Mouse (Mus musculus): ENCODE measurements around the gene Tceal6. TPM values are rescaled to one million over a fixed set of nuclear protein-coding genes. Genes with fewer than 3 reads are reported as not detected.
"Not testable (repeated sequence)": the region's sequence is repeated elsewhere in the genome, so short reads cannot be mapped to it uniquely, and the experiment has no call there.

The Tceal6 gene
- polyA plus RNA-seq (2016; fragmentation: Nextera tagmentation; extraction: Ambion mirVana) = 9.5 and 13.4 TPM in 2 replicates

DNA sequence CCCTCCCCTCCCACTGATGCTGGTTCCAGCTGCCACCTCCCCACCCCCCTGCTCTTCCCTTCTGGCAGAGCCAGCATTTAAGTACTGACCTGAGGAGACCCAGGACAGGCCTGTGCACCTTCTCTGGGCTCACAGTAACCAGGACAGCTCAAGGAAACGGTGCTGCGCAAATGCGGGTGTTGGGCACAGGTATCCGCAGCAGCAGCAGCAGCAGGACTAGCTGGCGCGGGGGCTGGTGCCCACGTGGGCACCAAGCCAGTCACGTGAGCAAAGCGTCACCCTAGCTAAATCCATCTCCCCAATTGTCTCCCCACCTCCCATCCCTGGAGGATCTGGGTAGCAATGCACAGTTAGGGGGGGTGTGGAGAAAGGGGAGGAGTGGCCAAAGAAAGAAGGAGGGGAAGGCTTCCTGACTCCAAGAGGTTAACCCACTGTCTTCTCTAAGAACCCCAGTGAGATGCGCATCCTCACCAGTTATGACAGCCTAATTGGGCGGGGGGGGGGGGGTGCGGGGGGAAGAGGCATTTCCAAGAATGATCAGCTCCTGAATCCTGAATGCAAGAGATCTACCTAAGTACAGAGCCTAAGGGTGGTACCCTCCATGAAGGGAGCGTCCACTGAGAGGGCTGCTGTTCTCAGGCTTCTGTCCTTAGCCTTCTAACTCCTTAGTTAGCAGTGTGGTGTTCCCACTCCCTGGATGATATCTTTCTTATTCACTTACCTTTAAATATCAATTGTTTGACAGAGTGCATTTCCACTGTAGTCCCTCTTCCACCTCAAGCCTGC is at the start of gene Tceal6:
Tceal6 (minus strand) TSS at position 252 of the 786 bp plus-strand sequence.
- no peak within 1 kb of the TSS for H3K27ac ChIP-seq
- 15% methylated on average over 10 of the region's 13 CpGs for WGBS

DNA sequence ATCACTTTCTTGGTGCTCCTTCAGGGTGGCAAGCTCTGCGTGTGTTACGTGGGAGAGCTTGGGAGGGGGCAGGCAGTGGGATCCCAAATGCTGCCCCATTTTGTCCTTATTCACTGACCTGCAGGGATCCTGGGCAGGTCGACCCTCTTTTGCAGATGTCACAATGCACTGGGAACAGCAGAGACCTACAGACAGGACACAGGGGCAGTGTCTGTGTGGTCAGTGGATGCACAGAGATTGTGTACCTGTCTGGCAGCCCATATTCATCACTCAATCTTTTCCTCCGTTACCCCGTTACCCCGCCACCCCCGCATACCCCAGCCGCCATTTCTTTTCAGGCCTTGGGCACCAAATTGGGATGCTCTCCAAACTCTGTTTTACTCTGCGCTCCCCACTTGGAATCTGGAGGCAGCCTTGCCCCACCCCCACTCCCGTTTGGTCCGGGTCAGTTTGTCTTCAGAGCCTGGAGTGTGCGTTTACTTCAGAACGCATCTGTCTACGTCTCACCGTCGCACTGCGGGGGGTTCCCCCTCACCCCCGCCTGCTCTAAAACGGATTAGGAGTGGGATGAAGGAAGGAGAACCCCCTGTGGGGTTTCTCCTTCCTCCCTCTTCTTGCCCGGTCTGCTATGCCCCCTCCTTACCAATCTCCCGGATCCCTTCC is 583 bp downstream of the Tceal6 start:
- H3K36me3 ChIP-seq; H3K9me3 ChIP-seq (replicated peaks); H3K27ac ChIP-seq; H3K4me1 ChIP-seq; H3K27me3 ChIP-seq: not testable (repeated sequence)
- Histone ChIP-seq H3K9ac (peak overlapping the region; percentile 53), H3K4me3 (peak overlapping the region; percentile 41), H3K4me2 (replicated peaks) (peak overlapping the region; percentile 60)
- 13% methylated on average over 17 of the region's 21 CpGs for WGBS
- ATAC-seq (ENCODE audit: low FRiP score) = peak; percentile 81

More for the DNA sequence above, at the start of gene Tceal6:
- H3K9me3 ChIP-seq (replicated peaks) = no peaks in the 10 kb centered on the region
- H3K4me1 ChIP-seq = no peaks in the 10 kb centered on the region
- H3K27me3 ChIP-seq = 0 out of 2 replicates have a peak, but pooled peaks cover 4% of the 10 kb centered on the region
- ATAC-seq (ENCODE audit: low FRiP score) = peak; percentile 91
- H3K9ac ChIP-seq = peak within 1 kb of the TSS; percentile 53
- H3K4me3 ChIP-seq = peak within 1 kb of the TSS; percentile 41
- H3K4me2 ChIP-seq (replicated peaks) = peak within 1 kb of the TSS; percentile 60
- H3K36me3 ChIP-seq = no peaks in the 10 kb centered on the region

DNA sequence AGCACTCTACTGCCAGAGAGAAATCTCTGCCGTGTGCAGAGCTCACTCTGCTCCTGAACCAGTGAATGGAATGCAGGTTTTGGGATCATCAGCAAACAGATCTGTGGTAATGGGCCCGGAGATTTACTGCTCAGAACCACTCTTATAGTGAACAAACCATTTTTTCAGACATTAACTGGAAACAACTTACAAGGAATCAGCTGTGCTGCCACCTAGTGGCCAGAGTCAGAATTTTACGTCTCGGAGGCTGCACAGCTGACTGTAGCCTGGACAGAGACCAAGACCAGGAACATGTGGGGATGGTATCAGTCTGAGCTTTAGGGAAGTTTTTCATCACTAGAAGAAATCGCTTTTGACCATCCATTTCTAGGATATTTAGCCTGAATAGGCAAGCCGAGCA is 20.6 kb downstream of the Tceal6 start:
- H3K36me3 ChIP-seq; ATAC-seq (ENCODE audit: low FRiP score); H3K4me1 ChIP-seq; H3K27me3 ChIP-seq; H3K9ac ChIP-seq; H3K4me2 ChIP-seq (replicated peaks); H3K4me3 ChIP-seq; H3K9me3 ChIP-seq (replicated peaks); H3K27ac ChIP-seq: not testable (repeated sequence)
- no CpG with 5 or more reads among the region's 6 CpGs for WGBS

DNA sequence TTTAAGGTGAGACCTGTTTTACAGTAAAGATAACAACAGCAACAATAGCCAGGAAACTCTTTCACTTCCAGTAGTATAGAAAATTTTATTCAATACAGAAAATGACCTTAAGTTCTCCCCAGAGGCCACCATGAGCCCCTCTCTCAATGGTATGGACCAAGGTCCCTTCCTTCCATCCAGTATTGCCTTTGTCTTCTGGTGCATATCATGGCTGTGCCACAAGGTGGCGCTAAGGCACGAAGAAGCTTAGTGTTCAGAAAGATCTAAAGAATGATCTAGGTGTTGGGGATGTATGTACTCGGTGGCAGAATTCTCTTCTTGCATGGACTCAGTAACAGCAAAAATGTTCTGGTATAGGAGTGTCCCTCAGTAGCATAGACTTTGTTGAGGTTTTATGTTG is 21.8 kb downstream of the Tceal6 start:
- not testable (repeated sequence) for H3K27ac ChIP-seq; H3K27me3 ChIP-seq; H3K9me3 ChIP-seq (replicated peaks); H3K9ac ChIP-seq; H3K4me2 ChIP-seq (replicated peaks); H3K4me1 ChIP-seq; ATAC-seq (ENCODE audit: low FRiP score); H3K4me3 ChIP-seq; H3K36me3 ChIP-seq
- no CpG with 5 or more reads among the region's 3 CpGs for whole genome bisulfite sequencing

DNA sequence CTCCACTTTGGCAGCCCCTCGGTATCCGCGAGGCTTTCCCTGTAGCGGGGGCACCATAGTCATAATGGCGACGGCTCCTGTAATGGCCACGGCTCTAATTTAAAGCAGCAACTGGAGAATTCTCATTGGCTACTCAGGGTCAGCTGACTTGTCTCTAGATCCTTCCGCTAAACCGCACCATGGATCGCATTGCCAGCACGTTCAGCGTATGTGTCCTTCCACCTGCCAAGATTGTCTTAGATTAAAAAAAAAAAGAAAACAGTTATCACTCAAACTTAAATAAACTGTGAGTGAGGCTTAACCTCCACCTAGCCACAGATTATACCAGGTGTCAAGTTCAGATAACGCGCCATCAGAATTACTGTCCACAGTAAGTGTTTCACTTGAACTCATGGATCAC is 33.0 kb downstream of the Tceal6 start, which contains the start of gene Gm15023:
Gm15023 (minus strand) TSS at position 101 of the 400 bp plus-strand sequence.
- not testable (repeated sequence) for H3K36me3 ChIP-seq; ATAC-seq (ENCODE audit: low FRiP score); H3K9ac ChIP-seq; H3K4me3 ChIP-seq; H3K4me2 ChIP-seq (replicated peaks); H3K27ac ChIP-seq; H3K4me1 ChIP-seq; H3K27me3 ChIP-seq; H3K9me3 ChIP-seq (replicated peaks)
- WGBS = 92% methylated on average over 7 of the region's 14 CpGs

Other genes starting within 250 kb of the Tceal6 start
- 0.47 and 1.1 TPM in 2 replicates for gene Nxf2, start 245.9 kb downstream of the Tceal6 start, polyA plus RNA-seq (2016; fragmentation: Nextera tagmentation; extraction: Ambion mirVana)
- gene Zmat1, start 201.5 kb downstream of the Tceal6 start, polyA plus RNA-seq (2016; fragmentation: Nextera tagmentation; extraction: Ambion mirVana) = 7.0 and 8.8 TPM in 2 replicates
- gene Gm15023, start 33.1 kb downstream of the Tceal6 start, polyA plus RNA-seq (2016; fragmentation: Nextera tagmentation; extraction: Ambion mirVana) = not detected in 2 replicates
- not detected in 2 replicates for gene Pramel3, start 91.6 kb upstream of the Tceal6 start, polyA plus RNA-seq (2016; fragmentation: Nextera tagmentation; extraction: Ambion mirVana)
- not detected in 2 replicates for gene Gm5128, start 162.6 kb upstream of the Tceal6 start, polyA plus RNA-seq (2016; fragmentation: Nextera tagmentation; extraction: Ambion mirVana)
- gene Gm7903, start 223.1 kb upstream of the Tceal6 start, polyA plus RNA-seq (2016; fragmentation: Nextera tagmentation; extraction: Ambion mirVana) = not detected in 2 replicates

All from hindbrain, embryonic 12.5 days (tissue).